Mouse (Mus musculus): ENCODE measurements at regions not wholly inside any gene's neighbourhood (a gene's known extent, or its start where the extent isn't known, plus 50 kb on each side); places are given as distances from the start of the nearest gene placed in this dataset.

DNA sequence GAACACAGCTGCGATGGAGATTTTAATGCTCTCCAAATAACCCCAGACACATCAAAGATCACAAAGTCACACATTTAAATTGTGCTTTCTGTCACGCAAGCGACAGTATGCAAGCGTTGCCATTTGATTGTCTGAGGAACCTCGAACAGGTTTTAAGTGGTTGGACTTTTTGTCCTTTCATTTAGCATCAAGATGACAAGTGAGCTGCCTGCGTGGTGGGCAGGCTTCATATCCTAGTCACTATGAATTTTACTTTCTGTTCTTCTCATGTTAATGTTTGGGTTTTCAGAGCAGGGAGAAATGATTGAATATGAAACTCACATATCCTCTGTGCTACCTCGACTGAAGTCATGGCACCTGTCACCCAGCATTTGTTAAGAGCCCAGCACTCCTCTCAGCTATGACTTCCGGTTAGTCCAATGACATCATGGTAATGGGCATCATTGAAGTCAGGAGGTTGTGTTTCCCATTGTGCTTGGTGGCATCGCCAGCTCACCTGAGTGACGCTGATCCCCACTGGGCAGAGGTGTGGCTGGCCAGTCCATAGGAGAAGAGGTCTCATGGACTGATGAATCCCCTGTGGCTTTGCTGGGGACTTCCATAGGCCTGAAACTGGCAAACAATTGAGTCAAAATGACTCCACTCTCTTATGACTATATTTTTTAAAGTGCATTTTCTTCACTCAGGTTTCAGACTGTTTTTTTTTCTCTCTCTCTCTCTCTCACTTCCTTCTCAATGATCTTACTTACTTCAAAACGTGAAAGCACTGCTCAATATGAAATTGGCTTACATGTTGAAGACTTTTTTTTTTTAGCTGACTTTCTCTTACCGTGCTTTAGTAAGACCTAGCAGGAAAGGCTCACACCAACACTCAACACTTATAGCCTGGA, 209.1 kb upstream of the Id2 start:
- no peak overlapping the region for H3K4me2 ChIP-seq
- no peak for ATAC-seq (replicated peaks; ENCODE audit: insufficient number of reproducible peaks, insufficient read depth, low FRiP score, low read depth)
- H3K36me3 ChIP-seq: no peaks in the 10 kb centered on the region
- no peak overlapping the region for H3K4me3 ChIP-seq
- H3K9me3 ChIP-seq (replicated peaks): no peaks in the 10 kb centered on the region
- H3K4me1 ChIP-seq (replicated peaks): peaks cover 19% of the 10 kb centered on the region
- no peak overlapping the region for H3K9ac ChIP-seq
- 84% methylated on average over 12 of the region's 12 CpGs for WGBS
- no peaks in the 10 kb centered on the region for H3K27me3 ChIP-seq
- H3K27ac ChIP-seq: no peak overlapping the region

DNA sequence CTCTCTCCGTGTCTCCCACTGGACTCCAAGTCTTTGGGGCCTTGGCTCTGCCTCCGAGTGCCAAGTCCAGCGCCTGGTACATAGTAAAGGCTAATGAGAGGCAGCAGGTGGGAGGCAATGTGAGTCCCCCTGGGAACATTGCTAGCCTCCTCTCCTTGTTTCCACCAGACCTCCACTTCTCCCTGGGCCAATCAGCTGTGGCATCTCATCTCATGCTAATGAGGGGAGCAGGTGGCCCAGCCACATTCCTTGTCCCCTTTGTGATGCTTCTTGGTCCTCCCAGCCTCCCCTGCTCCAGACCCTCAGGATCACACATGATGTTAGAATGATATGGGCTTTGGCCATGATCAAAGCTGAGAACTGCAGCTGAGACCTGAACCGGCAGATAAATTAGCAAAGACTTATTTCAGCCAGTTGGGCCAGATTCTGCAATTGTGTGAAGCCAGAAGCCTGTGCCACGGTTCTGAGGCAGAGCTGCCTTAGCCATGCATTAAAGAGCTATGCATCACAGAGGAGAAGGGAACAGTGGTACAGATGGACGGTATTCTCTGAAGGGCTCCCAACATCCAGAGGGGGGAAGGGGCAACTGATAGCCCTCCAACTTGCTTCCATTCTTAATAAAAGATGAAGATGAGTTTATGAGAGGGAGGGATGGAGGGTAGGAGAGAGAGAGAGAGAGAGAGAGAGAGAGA, 208.0 kb upstream of the Id2 start:
- no peak for ATAC-seq (replicated peaks; ENCODE audit: insufficient number of reproducible peaks, insufficient read depth, low FRiP score, low read depth)
- Histone ChIP-seq H3K9me3 (replicated peaks) (no peaks in the 10 kb centered on the region), H3K4me3 (no peak overlapping the region), H3K36me3 (no peaks in the 10 kb centered on the region), H3K4me2 (no peak overlapping the region), H3K9ac (no peak overlapping the region), H3K27ac (no peak overlapping the region), H3K4me1 (replicated peaks) (peaks cover 13% of the 10 kb centered on the region), H3K27me3 (no peaks in the 10 kb centered on the region)
- WGBS: 74% methylated on average over 6 of the region's 6 CpGs

DNA sequence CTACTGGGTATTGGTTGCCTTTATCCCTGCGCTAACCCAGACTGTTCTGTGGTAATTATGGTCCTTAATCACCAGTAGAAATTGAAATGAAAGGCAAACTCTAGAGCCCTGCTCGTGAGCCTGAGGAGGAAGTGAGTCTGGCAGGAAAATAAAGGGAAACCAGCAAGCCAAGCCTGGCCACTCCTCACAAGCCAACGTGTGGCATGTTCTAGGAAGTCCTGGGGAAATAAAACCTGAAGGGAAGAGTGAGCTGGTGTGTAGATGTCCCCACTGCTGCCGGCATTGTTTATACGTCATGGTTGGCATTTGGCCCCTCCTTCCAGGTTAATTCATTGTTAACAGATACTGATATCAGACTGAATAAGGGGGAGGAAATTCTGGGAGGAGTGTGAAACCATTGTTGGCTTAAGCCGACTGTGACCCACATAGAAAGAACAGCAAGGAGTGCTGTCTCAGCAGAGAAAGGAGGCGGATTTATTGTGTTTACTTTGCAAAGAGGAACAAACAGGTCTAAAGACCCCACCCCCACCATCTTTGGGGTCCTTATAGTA, 206.6 kb upstream of the Id2 start:
- ATAC-seq (replicated peaks; ENCODE audit: insufficient number of reproducible peaks, insufficient read depth, low FRiP score, low read depth): peak; percentile 50; the same call in 1 of the 2 replicates
- no peak overlapping the region for H3K4me2 ChIP-seq
- H3K27me3 ChIP-seq: no peaks in the 10 kb centered on the region
- peaks cover 18% of the 10 kb centered on the region for H3K4me1 ChIP-seq (replicated peaks)
- H3K4me3 ChIP-seq: no peak overlapping the region
- H3K9me3 ChIP-seq (replicated peaks): no peaks in the 10 kb centered on the region
- H3K9ac ChIP-seq: no peak overlapping the region
- 0 out of 2 replicates have a peak overlapping the region, but pooled peaks have one; percentile 7 for H3K27ac ChIP-seq
- H3K36me3 ChIP-seq: no peaks in the 10 kb centered on the region
- WGBS: 48% methylated on average over 7 of the region's 7 CpGs

DNA sequence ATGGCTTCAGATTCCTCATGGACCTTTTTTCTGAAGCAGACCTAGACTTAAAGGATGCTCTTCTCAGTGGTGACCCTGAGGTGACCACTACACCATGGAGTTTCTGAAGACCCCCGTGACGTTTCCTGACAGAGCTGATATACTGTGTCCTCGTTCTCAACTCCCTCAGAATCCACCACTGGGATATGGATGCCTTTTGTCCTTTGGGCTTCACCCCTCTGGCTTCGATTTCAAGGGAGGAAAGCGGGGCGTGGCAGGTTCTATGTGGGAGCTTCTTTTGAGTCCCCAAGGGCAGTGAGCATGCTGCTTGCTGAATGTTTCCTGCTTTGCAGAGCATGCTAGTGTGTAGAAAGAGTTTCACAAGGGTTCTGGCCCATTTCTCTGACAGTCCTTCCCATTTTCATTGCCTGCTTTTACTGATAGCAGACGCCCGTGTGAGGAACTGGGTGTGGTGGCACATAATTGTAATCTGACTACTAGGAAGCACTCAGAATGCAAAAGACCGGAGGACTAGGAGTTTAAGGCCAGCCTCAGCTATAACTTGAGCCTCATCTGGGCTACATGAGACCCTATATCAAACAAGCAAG, 204.0 kb upstream of the Id2 start:
- Histone ChIP-seq H3K27me3 (no peaks in the 10 kb centered on the region), H3K9ac (no peak overlapping the region), H3K4me3 (no peak overlapping the region), H3K4me1 (replicated peaks) (peaks cover 30% of the 10 kb centered on the region), H3K9me3 (replicated peaks) (no peaks in the 10 kb centered on the region), H3K27ac (no peak overlapping the region), H3K4me2 (no peak overlapping the region), H3K36me3 (no peaks in the 10 kb centered on the region)
- 59% methylated on average over 9 of the region's 9 CpGs for WGBS
- ATAC-seq (replicated peaks; ENCODE audit: insufficient number of reproducible peaks, insufficient read depth, low FRiP score, low read depth): no peak

DNA sequence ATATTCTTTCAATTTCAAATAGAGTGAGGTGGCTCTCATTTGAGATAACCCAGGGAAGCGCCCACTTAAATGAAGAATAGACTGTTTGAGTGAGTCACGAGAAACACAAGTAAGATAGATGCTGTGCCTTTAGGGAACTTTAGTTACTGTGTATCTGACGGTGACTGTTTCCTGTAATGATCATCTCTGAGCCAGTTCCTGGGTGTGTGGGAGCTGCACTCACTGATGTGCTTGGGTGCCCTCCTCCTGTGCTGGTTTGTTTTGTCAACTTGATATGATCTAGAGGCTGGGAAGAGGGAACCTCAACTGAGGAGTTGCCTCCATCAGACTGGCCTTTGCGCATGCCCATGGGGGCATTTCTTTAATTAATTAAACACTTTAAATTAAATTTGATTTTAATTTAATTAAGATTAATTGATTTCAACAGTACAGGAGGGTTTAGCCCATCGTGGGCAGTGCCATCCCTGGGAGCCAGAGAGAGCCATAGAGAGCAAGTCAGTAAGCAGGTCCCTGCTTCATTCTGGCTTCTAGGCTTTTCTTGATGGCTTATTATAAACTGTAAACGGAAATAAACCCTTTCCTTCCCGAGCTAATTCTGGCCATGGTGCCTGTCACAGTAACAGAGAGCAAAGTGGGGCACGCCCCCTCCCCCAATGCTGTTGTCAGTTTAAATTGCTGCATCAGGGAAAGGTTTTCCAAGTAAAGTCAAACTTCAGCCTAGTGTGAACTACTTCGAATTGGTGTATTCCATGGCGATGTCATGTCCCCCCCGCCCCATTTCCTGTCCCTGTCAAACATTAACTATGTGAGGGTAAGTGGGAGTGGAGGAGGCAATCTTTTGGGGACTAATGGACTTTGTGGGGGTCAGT, 202.9 kb upstream of the Id2 start:
- Histone ChIP-seq H3K36me3 (no peaks in the 10 kb centered on the region), H3K4me2 (no peak overlapping the region), H3K9ac (no peak overlapping the region), H3K4me3 (no peak overlapping the region), H3K9me3 (replicated peaks) (no peaks in the 10 kb centered on the region), H3K4me1 (replicated peaks) (peaks cover 31% of the 10 kb centered on the region), H3K27ac (no peak overlapping the region), H3K27me3 (no peaks in the 10 kb centered on the region)
- ATAC-seq (replicated peaks; ENCODE audit: insufficient number of reproducible peaks, insufficient read depth, low FRiP score, low read depth): no peak
- WGBS: 59% methylated on average over 11 of the region's 11 CpGs

DNA sequence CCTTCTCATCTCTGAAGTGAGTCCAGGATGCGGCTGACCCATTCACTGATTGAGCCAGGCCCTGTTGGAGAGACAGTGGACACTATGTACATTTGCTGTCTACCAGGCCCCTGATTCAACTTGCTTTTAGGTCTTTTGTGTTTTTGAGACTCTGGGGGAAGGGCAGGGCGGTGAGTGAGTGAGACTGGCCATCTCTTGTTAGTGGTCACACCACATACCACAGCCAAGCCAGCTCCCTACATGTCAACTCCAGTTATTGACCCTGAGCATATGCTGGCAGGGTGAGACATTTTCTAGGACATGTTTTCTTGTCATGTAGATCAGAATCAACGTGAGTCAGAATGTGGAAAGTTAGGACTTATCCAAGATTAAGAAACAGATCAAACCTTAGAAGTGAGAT, 201.8 kb upstream of the Id2 start:
- no peaks in the 10 kb centered on the region for H3K27me3 ChIP-seq
- H3K9me3 ChIP-seq (replicated peaks): no peaks in the 10 kb centered on the region
- H3K9ac ChIP-seq: no peak overlapping the region
- no peak overlapping the region for H3K4me2 ChIP-seq
- no peak overlapping the region for H3K27ac ChIP-seq
- peaks cover 37% of the 10 kb centered on the region for H3K4me1 ChIP-seq (replicated peaks)
- H3K36me3 ChIP-seq: no peaks in the 10 kb centered on the region
- 90% methylated on average over 3 of the region's 3 CpGs for WGBS
- no peak overlapping the region for H3K4me3 ChIP-seq
- ATAC-seq (replicated peaks; ENCODE audit: insufficient number of reproducible peaks, insufficient read depth, low FRiP score, low read depth): no peak

DNA sequence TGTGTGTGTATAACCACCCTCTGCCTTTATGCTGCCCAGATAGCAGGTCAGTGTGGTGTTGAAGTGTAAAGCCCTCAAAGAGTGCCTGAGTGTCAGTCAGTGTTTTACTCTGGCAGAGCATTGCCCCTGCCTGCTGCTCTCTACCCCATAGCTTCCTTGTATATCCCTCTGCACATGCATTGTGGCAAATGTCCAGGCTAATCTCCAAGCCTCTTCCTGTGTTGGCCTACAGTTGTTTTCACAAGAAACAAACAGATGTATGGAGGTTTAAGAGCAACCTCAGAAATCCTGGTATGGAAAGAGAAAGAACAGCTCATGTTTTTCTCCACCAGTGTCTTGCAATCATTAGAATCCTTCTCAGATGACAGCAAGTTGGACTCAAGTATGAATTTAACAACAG, 201.0 kb upstream of the Id2 start:
- Histone ChIP-seq H3K4me2 (no peak overlapping the region), H3K27me3 (no peaks in the 10 kb centered on the region), H3K4me1 (replicated peaks) (peaks cover 38% of the 10 kb centered on the region), H3K4me3 (no peak overlapping the region), H3K27ac (peak overlapping the region; percentile 53), H3K36me3 (no peaks in the 10 kb centered on the region), H3K9me3 (replicated peaks) (no peaks in the 10 kb centered on the region), H3K9ac (no peak overlapping the region)
- ATAC-seq (replicated peaks; ENCODE audit: insufficient number of reproducible peaks, insufficient read depth, low FRiP score, low read depth): no peak

DNA sequence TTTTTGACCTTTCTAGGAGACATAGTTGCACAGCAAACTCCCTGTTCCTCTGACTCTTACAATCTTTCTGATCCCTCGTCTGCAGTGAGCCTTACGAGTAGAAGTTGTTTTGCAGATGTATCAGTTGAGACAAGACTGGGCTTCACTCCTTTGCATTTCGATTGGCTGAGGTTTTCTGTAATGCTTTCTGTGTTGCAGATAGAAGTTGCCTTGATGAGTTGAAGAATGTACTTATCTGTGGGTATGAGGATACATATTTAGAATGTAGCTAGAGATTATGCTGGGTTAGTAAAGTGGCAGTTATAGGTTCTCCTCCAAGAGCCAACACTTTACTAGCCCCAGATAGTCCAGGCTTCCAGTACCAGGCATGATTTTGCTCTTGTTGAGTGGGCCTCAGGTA, 199.7 kb upstream of the Id2 start:
- 85% methylated on average over 3 of the region's 3 CpGs for WGBS
- Histone ChIP-seq H3K9ac (no peak overlapping the region), H3K4me1 (replicated peaks) (peaks cover 44% of the 10 kb centered on the region), H3K27ac (no peak overlapping the region), H3K27me3 (no peaks in the 10 kb centered on the region), H3K36me3 (no peaks in the 10 kb centered on the region), H3K4me3 (no peak overlapping the region), H3K4me2 (no peak overlapping the region), H3K9me3 (replicated peaks) (no peaks in the 10 kb centered on the region)
- ATAC-seq (replicated peaks; ENCODE audit: insufficient number of reproducible peaks, insufficient read depth, low FRiP score, low read depth): no peak

DNA sequence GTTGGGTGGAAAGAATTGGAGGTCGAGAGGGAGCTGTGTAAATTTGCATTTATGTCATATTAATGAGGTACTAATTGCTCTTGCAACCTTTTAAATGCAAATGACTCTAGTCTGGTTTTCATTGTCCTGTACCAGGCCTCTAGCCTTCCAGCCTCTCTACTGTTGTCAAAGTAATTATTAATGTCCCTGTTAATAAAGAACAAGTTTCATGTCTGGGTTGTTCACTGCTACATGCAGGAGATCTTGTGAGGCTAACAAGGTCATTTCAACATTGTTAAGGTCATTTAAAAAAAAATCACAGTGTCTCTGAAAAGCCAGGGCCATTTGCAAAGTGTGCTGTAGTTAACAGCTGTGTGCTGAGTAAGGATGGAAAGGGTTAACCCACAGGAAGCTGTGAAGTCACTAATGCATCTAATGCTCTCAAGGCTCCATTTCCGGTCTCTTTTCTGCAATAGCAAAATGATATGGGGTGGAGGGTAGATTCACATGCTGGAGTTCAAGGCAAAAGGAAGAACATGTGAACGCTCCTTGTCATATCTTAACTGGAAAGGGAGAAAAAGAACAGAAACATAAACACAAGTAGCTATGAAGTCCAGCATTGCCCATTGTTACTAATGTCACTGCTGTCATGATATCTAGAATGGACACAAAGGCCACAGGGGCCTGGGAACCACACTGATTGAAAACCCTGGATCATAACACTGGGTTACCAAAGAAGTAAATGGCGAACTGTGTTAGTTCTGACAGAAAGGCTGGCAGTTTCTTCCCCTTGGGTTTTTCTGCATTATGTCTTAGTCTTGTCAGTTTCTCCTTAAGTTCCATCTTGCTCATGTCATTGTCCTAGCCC, 197.5 kb upstream of the Id2 start:
- ATAC-seq (replicated peaks; ENCODE audit: insufficient number of reproducible peaks, insufficient read depth, low FRiP score, low read depth): no peak
- Histone ChIP-seq H3K9me3 (replicated peaks) (no peaks in the 10 kb centered on the region), H3K4me3 (no peak overlapping the region), H3K36me3 (no peaks in the 10 kb centered on the region), H3K9ac (no peak overlapping the region), H3K27me3 (no peaks in the 10 kb centered on the region), H3K4me1 (replicated peaks) (peaks cover 39% of the 10 kb centered on the region), H3K4me2 (no peak overlapping the region), H3K27ac (peak overlapping the region; percentile 73)
- WGBS: 42% methylated on average over 4 of the region's 4 CpGs

DNA sequence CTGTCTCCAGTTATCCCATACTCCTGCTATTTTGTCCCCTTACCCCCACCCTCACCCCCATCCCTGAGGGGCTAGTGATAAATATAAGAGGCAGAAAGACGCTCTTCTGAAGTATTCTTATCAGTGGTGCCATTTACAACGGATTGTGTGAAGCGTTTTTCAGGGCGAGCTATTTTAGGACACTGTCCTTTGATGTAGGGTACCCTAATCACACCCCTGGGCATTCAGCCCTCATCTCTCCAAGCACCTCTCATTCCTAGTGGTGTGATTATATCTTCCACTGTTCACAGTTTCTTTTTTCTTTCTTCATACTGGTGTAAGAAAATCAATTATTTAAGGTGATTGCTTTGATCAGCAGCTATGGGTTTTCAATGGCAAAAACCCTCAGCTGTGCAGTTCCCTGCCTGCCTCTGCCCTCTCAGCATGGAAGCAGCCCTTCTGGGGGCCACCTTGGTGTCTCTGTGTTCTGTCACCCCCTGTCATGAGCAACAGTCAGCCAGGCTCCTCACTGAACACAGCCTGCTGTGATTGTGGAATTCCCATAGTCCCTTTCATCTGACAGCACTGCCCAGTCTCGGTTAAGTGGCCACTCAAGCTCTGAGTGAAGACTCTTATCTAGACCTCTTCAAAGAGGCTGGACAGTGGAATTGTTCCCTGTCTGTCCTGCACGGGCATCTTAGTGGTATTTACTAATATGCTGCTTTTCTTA, 196.7 kb upstream of the Id2 start:
- peak; percentile 92 for ATAC-seq (replicated peaks; ENCODE audit: insufficient number of reproducible peaks, insufficient read depth, low FRiP score, low read depth)
- Histone ChIP-seq H3K4me3 (no peak overlapping the region), H3K27me3 (no peaks in the 10 kb centered on the region), H3K9ac (no peak overlapping the region), H3K36me3 (no peaks in the 10 kb centered on the region), H3K4me1 (replicated peaks) (peaks cover 35% of the 10 kb centered on the region), H3K27ac (peak overlapping the region; percentile 73), H3K4me2 (peak overlapping the region; percentile 29; the same call in 1 of the 2 replicates), H3K9me3 (replicated peaks) (no peaks in the 10 kb centered on the region)
- 16% methylated on average over 6 of the region's 6 CpGs for WGBS
